Mouse (Mus musculus): ENCODE measurements at regions not wholly inside any gene's neighbourhood (a gene's known extent, or its start where the extent isn't known, plus 50 kb on each side); places are given as distances from the start of the nearest gene placed in this dataset.

- TF ChIP-seq CTCF (conservative IDR thresholded peaks at IDR 0.05) = no peak
- DNase-seq (ENCODE audit: low spot score in 2 of 2) = no peak
Measured at GRCm38 (mm10) chr2:50440333-50440732, 143.7 kb upstream of the Mmadhc start.

DNA sequence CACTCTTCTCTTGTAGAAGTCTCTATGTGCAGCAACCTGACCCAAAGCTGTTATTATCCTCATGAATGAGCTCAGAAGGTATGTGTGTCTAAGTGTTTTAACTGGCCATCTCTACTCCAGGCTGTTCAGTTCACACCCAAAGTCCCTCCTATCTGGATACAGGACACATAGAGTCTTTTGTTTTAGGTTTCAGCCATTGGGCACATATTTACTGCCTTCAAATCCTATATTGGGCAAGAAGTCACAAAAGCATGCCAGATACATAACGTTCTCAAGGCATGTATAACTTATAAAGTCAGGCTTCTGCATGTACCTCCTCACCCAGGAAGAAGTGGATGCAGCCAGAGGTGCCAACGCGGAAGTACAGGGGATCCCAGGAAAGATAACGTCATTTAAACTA, 136.6 kb upstream of the Mmadhc start:
- H3K4me3 ChIP-seq = no peak overlapping the region
- DNase-seq (ENCODE audit: low spot score in 2 of 2) = no peak

More at GRCm38 (mm10) chr2:50440333-50440732, 143.7 kb upstream of the Mmadhc start:
- Histone ChIP-seq H3K4me3 (no peak overlapping the region), H3K27ac (no peak overlapping the region)

DNA sequence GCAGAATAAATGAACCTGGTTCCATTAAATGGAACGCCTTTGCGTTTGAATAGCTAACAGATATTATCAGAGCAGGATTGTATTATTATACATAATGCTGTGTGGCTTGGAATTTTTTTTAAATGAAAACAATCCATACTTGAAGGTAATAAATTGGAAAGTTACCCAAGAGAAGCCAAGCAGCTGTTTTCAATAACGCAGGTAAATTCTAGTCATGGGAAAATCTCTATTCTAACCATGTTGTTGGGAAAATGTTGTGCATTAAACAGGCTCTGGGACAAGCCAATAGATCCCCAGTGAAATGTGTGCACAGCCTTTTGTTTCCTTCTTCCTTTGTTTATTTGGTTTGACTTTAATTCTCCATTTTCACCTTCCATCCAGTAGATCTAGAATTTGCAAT, 128.6 kb upstream of the Mmadhc start:
- no peak for TF ChIP-seq CTCF (conservative IDR thresholded peaks at IDR 0.05)
- DNase-seq (ENCODE audit: low spot score in 2 of 2) = no peak
- no peak overlapping the region for H3K27ac ChIP-seq
- no peak overlapping the region for H3K4me3 ChIP-seq

More for the DNA sequence above, 136.6 kb upstream of the Mmadhc start:
- no peak for TF ChIP-seq CTCF (conservative IDR thresholded peaks at IDR 0.05)
- H3K27ac ChIP-seq = no peak overlapping the region

DNA sequence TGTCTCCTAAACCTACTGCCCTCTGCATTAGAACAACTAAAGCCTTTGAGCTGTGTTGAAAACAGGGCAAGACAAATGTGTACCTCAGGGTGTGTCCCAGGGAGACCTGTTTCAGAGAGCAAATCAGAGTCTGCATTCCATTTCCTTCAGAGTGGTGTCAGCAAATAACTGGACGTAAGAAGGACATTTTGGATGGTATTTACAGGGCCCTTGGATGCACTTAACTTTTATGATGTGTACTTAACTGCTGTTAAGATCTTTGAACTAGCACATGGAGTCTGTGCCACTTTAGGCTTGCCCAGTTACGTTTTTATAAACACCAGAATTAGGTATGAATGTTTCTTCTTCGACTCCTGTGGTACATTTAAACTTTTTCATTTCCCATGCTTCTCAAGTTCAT, 123.0 kb upstream of the Mmadhc start:
- DNase-seq (ENCODE audit: low spot score in 2 of 2) = no peak
- Histone ChIP-seq H3K4me3 (no peak overlapping the region), H3K27ac (no peak overlapping the region)
- TF ChIP-seq CTCF (conservative IDR thresholded peaks at IDR 0.05) = no peak

GRCm38 (mm10) chr2:50417643-50418042, 121.0 kb upstream of the Mmadhc start:
- Histone ChIP-seq H3K27ac (no peak overlapping the region), H3K4me3 (no peak overlapping the region)
- DNase-seq (ENCODE audit: low spot score in 2 of 2) = no peak
- TF ChIP-seq CTCF (conservative IDR thresholded peaks at IDR 0.05) = no peak

- TF ChIP-seq CTCF (conservative IDR thresholded peaks at IDR 0.05) = no peak
- no peak for DNase-seq (ENCODE audit: low spot score in 2 of 2)
- H3K4me3 ChIP-seq = no peak overlapping the region
Measured at GRCm38 (mm10) chr2:50417135-50417534, 120.5 kb upstream of the Mmadhc start.

GRCm38 (mm10) chr2:50416056-50416455, 119.5 kb upstream of the Mmadhc start:
- no peak overlapping the region for H3K27ac ChIP-seq
- TF ChIP-seq CTCF (conservative IDR thresholded peaks at IDR 0.05) = no peak
- no peak overlapping the region for H3K4me3 ChIP-seq
- no peak for DNase-seq (ENCODE audit: low spot score in 2 of 2)

More at GRCm38 (mm10) chr2:50417135-50417534, 120.5 kb upstream of the Mmadhc start:
- H3K27ac ChIP-seq = no peak overlapping the region

- TF ChIP-seq CTCF (conservative IDR thresholded peaks at IDR 0.05) = no peak
- DNase-seq (ENCODE audit: low spot score in 2 of 2) = no peak
- no peak overlapping the region for H3K4me3 ChIP-seq
- no peak overlapping the region for H3K27ac ChIP-seq
Measured at GRCm38 (mm10) chr2:50405932-50406331, 109.3 kb upstream of the Mmadhc start.

DNA sequence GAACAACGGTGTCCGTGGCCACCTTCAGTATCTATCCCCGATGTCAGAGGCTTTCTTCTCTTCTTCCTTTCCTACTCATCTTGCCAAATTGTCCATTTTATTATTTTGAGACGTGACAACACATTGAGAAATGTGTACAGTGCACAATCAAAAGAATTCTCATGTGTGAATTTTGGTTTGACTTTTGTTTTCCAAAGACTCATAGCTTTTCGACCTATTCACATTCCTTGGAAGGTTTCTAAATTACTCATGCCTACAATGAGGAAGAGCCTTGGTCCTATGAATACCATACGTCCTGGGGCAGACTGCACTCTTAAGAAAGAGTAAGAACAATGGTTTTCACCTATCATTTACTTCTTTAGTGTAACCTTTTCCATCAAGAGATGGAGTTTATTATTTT, 106.5 kb upstream of the Mmadhc start:
- DNase-seq (ENCODE audit: low spot score in 2 of 2) = no peak
- TF ChIP-seq CTCF (conservative IDR thresholded peaks at IDR 0.05) = no peak
- no peak overlapping the region for H3K4me3 ChIP-seq
- H3K27ac ChIP-seq = no peak overlapping the region

- Histone ChIP-seq H3K27ac (no peak overlapping the region), H3K4me3 (no peak overlapping the region)
- no peak for DNase-seq (ENCODE audit: low spot score in 2 of 2)
- no peak for TF ChIP-seq CTCF (conservative IDR thresholded peaks at IDR 0.05)
Measured at GRCm38 (mm10) chr2:50398576-50398975, 102.0 kb upstream of the Mmadhc start.

DNA sequence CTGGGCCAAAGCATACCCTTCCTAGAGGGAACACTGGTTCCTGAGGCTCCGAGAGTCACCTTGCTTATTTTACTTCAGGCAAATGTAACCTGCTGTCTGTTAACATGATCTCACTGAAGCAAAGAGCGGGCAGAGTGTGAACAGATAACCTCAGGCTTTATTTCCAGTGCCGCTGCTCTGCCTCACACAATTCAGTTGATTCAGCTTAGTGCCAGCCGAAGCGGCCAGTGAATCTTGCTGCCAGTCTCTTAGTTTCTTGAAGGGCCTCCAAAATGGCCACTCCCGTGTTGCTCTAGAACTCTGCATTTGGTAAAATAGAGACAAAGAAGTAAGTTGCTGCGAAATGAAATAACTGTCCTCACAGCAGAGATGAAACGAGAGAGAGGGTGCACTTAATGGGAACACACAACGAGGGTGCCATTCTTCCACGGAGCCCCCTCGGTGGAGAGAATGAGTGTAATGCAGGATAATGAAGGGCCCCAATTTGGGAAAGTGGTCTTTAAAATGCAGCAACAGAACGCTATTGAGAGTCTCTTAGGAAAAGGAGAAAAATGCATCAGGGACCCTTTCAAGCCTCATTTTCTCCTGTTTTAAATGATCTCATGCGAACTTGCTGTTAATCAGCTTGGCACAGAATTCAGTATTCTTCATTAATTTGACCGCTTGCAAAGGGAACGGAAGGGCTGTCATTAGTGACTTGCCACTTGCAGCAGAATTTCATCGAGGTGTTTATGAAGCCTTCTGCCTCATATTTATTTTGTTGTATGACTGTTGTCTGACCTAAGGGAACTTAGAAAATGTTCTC, 81.2 kb upstream of the Mmadhc start:
- TF ChIP-seq CTCF (conservative IDR thresholded peaks at IDR 0.05) = no peak
- no peak overlapping the region for H3K4me3 ChIP-seq
- H3K27ac ChIP-seq = no peak overlapping the region
- DNase-seq (ENCODE audit: low spot score in 2 of 2) = peak in 1 of 2 experiments; percentile 0

DNA sequence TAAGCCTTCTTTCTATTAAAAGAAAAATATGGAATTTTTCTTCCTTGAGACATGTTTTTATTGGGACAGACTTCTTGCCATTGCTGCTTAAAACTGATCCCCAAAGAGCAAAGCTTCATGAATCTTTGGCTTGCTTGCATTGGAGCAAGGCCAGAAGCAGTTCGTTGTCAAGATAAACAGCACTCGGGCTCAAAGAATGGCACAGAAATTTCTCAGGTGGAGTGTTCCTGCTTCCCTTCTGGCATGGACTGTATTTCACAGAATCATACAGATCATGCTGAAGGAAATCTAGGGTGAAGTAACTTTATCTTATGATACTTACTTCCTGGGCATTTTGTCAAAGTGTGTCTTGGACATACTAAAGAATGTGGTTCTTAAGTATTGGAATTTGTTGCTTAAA, 77.0 kb upstream of the Mmadhc start:
- no peak overlapping the region for H3K4me3 ChIP-seq
- no peak for TF ChIP-seq CTCF (conservative IDR thresholded peaks at IDR 0.05)
- H3K27ac ChIP-seq = no peak overlapping the region
- DNase-seq (ENCODE audit: low spot score in 2 of 2) = no peak

DNA sequence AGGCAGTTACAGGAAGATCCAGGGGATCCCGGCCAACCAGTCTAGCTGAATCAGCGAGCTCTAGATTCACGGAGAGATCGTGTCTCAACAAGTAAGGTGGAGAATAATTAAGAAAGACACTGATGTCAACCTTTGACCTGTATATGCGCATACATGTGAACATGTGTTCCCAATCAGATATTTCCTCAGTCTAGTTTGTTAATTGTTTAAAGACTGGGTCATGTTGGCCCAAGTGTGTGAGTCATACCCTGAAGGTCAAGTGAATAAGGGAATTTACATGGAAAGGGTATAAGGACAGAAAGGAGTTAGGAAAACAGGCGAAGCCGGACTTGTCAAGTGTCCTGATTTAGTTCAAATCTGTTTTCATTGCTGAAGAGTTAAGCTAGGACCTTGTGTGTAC, 76.4 kb upstream of the Mmadhc start:
- H3K27ac ChIP-seq = no peak overlapping the region
- no peak for DNase-seq (ENCODE audit: low spot score in 2 of 2)
- H3K4me3 ChIP-seq = no peak overlapping the region
- TF ChIP-seq CTCF (conservative IDR thresholded peaks at IDR 0.05) = no peak

GRCm38 (mm10) chr2:50368831-50369230, 72.2 kb upstream of the Mmadhc start:
- no peak overlapping the region for H3K4me3 ChIP-seq
- no peak for DNase-seq (ENCODE audit: low spot score in 2 of 2)
- no peak overlapping the region for H3K27ac ChIP-seq
- TF ChIP-seq CTCF (conservative IDR thresholded peaks at IDR 0.05) = no peak

All from layer of hippocampus, adult 2 months (tissue).